ENCODE assay signal across 1 mouse cellular context in genomic region chr5:142928749-142929399, GRCm38 (mm10).
TF ChIP-seq lines count a peak whose summit lies in the region.

No protein-coding gene starts in this region.

TF ChIP-seq in MEL, 35 proteins besides CTCF, POLR2A, EP300 and RAD21 (continued from another document):
- 0 out of 2 replicates have a peak, but pooled peaks have one; percentile 10 for TF ChIP-seq SMC3 (IDR thresholded peaks at IDR 0.05; ENCODE audit: low read depth, low read length)
- TF ChIP-seq ZC3H11A (IDR thresholded peaks at IDR 0.05; ENCODE audit: low read depth, low read length) = no peak
- TF ChIP-seq ZMIZ1 (IDR thresholded peaks at IDR 0.05; ENCODE audit: low read depth, low read length) = peak; percentile 84; the same call in 1 of the 2 replicates
- no peak for TF ChIP-seq ZKSCAN1 (IDR thresholded peaks at IDR 0.05; ENCODE audit: low read depth, low read length)
- TF ChIP-seq MAZ (IDR thresholded peaks at IDR 0.05; ENCODE audit: low read depth, low read length) = peak; percentile 89
- TF ChIP-seq KAT2A (conservative IDR thresholded peaks at IDR 0.05; ENCODE audit: low read depth, low read length) = no peak; the same call in 1 of the 2 replicates
- TF ChIP-seq UBTF (IDR thresholded peaks at IDR 0.05; ENCODE audit: borderline replicate concordance, insufficient read depth, low read depth, low read length) = no peak
- TF ChIP-seq TCF12 (IDR thresholded peaks at IDR 0.05; ENCODE audit: low read depth, low read length) = peak; percentile 55
- no peak for TF ChIP-seq GATA1 (IDR thresholded peaks at IDR 0.05; ENCODE audit: low read depth, low read length)
TF ChIP-seq in MEL: peak in this region for 20.
